ENCODE assay signal across 31 mouse cellular contexts in genomic region chr12:90059786-90060185, GRCm38 (mm10).
DNase-seq lines count a peak whose midpoint lies in the region; ATAC-seq lines count a peak whose summit lies in the region.
"Had no signal": no experiment of that assay in that cellular context is flagged by ENCODE, and none has a peak within 500 bp of the region (broad histone marks: within the 10 kb centered on the region; RNA-seq: fewer than 3 reads in every experiment).

No protein-coding gene starts in this region.

- 72% methylated on average over 3 of the region's 3 CpGs for WGBS in forebrain, embryonic 12.5 days

- no peaks in the 10 kb centered on the region for H3K9me3 ChIP-seq in forebrain, embryonic 12.5 days
- H3K9me3 ChIP-seq: forebrain, embryonic 15.5 days; heart, embryonic 12.5 days; hindbrain, embryonic 13.5 days; limb, embryonic 13.5 days; lung, embryonic 15.5 days; midbrain, embryonic 10.5 days; neural tube, embryonic 12.5 days had no signal

- no peak overlapping the region for H3K27ac ChIP-seq in forebrain, embryonic 12.5 days
- H3K27ac ChIP-seq: forebrain, embryonic 15.5 days; gastrocnemius, adult 2 months; heart, adult 2 months; hindbrain, embryonic 13.5 days; kidney, postnatal 0 days; limb, embryonic 13.5 days; lung, embryonic 15.5 days; midbrain, embryonic 10.5 days; neural tube, embryonic 12.5 days; stomach, postnatal 0 days had no signal

- peaks cover 12% of the 10 kb centered on the region; the same call in 1 of the 2 replicates for H3K4me1 ChIP-seq in forebrain, embryonic 12.5 days
- H3K4me1 ChIP-seq: lung, embryonic 15.5 days had no signal

- no peak overlapping the region for H3K9ac ChIP-seq in forebrain, embryonic 12.5 days
- H3K9ac ChIP-seq: forebrain, embryonic 15.5 days; heart, embryonic 12.5 days; hindbrain, embryonic 13.5 days; limb, embryonic 13.5 days; lung, embryonic 15.5 days; neural tube, embryonic 12.5 days had no signal

- no peak overlapping the region for H3K4me2 ChIP-seq in forebrain, embryonic 12.5 days
- H3K4me2 ChIP-seq: forebrain, embryonic 15.5 days; heart, embryonic 12.5 days; hindbrain, embryonic 13.5 days; limb, embryonic 13.5 days; liver, embryonic 11.5 days; lung, embryonic 15.5 days; neural tube, embryonic 12.5 days had no signal

- no peaks in the 10 kb centered on the region for H3K27me3 ChIP-seq in forebrain, embryonic 12.5 days
- H3K27me3 ChIP-seq: forebrain, embryonic 15.5 days; heart, embryonic 12.5 days; hindbrain, embryonic 13.5 days; limb, embryonic 13.5 days; lung, embryonic 15.5 days; neural tube, embryonic 12.5 days; Patski had no signal

- no peak overlapping the region for H3K4me3 ChIP-seq in forebrain, embryonic 12.5 days (replicated peaks)
- H3K4me3 ChIP-seq: forebrain, embryonic 15.5 days; gastrocnemius, adult 2 months; heart, adult 2 months; heart, embryonic 12.5 days; hindbrain, embryonic 13.5 days; limb, embryonic 13.5 days; lung, embryonic 15.5 days; midbrain, embryonic 10.5 days; myocyte; neural tube, embryonic 12.5 days had no signal

- DNase-seq in frontal cortex, postnatal 36 days (ENCODE audit: low spot score in 2 of 2): peak; percentile 6 to 18
- no peak for DNase-seq in frontal cortex, postnatal 14 days (ENCODE audit: low spot score in 2 of 2)
- peak; percentile 8 to 23 for DNase-seq in left cerebral cortex, adult 18-20 months (ENCODE audit: low spot score in 2 of 2)
- no peak for DNase-seq in left cerebral cortex, adult 11 months (ENCODE audit: low spot score)
- peak; percentile 25 to 40 for DNase-seq in right cerebral cortex, adult 2 months (ENCODE audit: low spot score in 2 of 2)
- no peak for DNase-seq in right cerebral cortex, postnatal 4 days
- DNase-seq: adrenal gland, postnatal 10 days; cerebellum, adult 11 months; cerebellum, adult 9-10 months; cerebellum, postnatal 36 days; gastrocnemius, adult 2 months; heart, adult 2 months; heart, postnatal 4 days; kidney, adult 8-10 months; kidney, postnatal 4 days; thymus, adult 2 months; thymus, postnatal 36 days had no signal

- H3K36me3 ChIP-seq in forebrain, embryonic 12.5 days (replicated peaks): no peaks in the 10 kb centered on the region
- H3K36me3 ChIP-seq: forebrain, embryonic 15.5 days; heart, embryonic 12.5 days; hindbrain, embryonic 13.5 days; limb, embryonic 13.5 days; lung, embryonic 15.5 days; midbrain, embryonic 10.5 days; neural tube, embryonic 12.5 days had no signal

- no peak for ATAC-seq in forebrain, embryonic 12.5 days (ENCODE audit: low FRiP score)
- ATAC-seq: forebrain, embryonic 15.5 days; intestine, embryonic 16.5 days; Patski had no signal

Comparison
In these comparisons a context has a peak if more than half of its experiments do, and no peak if none do; other contexts are left out.
1. DNase-seq: peak in frontal cortex, postnatal 36 days (2 of 2), left cerebral cortex, adult 18-20 months (2 of 2) and right cerebral cortex, adult 2 months (2 of 2); none in frontal cortex, postnatal 14 days (0 of 2), left cerebral cortex, adult 11 months (single experiment) and right cerebral cortex, postnatal 4 days (single experiment).